In genomic region chr19:16372752-16373486, GRCm38 (mm10) we compare ENCODE assay signal across 8 mouse cellular contexts.
A peak's percentile ranks its signal among the peaks of the same experiment; 100 is the strongest.
DNase-seq lines count a peak whose midpoint lies in the region; ATAC-seq and TF ChIP-seq lines count a peak whose summit lies in the region.

No protein-coding gene starts in this region.

- TF ChIP-seq POLR2A in brain, embryonic 14.5 days (IDR thresholded peaks at IDR 0.05; ENCODE audit: borderline replicate concordance, extremely low read depth, insufficient read depth, insufficient read length, poor library complexity, severe bottlenecking): no peak

- no peaks in the 10 kb centered on the region for H3K27me3 ChIP-seq in intestine, embryonic 14.5 days (replicated peaks; ENCODE audit: control insufficient read depth, insufficient read depth, low read length)
- no peaks in the 10 kb centered on the region for H3K27me3 ChIP-seq in intestine, embryonic 16.5 days (replicated peaks; ENCODE audit: control insufficient read depth, insufficient read depth, low read length)
- no peaks in the 10 kb centered on the region for H3K27me3 ChIP-seq in hindbrain, embryonic 10.5 days (ENCODE audit: insufficient read depth, poor library complexity, severe bottlenecking)

- no peak overlapping the region for H3K4me3 ChIP-seq in intestine, embryonic 14.5 days (ENCODE audit: low read depth, low read length)
- no peak overlapping the region for H3K4me3 ChIP-seq in intestine, embryonic 16.5 days (ENCODE audit: low read length)
- H3K4me3 ChIP-seq in hindbrain, embryonic 10.5 days: no peak overlapping the region

- no peak overlapping the region for H3K4me2 ChIP-seq in intestine, embryonic 14.5 days (ENCODE audit: low read length)
- H3K4me2 ChIP-seq in intestine, embryonic 16.5 days (ENCODE audit: low read depth, low read length): no peak overlapping the region

- no peak for DNase-seq in intestine, embryonic 14.5 days (ENCODE audit: low spot score)
- peak; percentile 47 for DNase-seq in brain, embryonic 14.5 days (ENCODE audit: low read depth)
- peak; percentile 7 for DNase-seq in hindbrain, embryonic 10.5 days (ENCODE audit: low spot score)
- DNase-seq in lung, postnatal 4 days: peak; percentile 46 to 48
- peak; percentile 68 to 78 for DNase-seq in thymus, adult 18-20 months
- no peak for DNase-seq in cerebellum, adult 8-10 months
- DNase-seq in right cerebral cortex, adult 2 months (ENCODE audit: low spot score in 2 of 2): no peak

- 65% methylated on average over 9 of the region's 9 CpGs for WGBS in intestine, embryonic 14.5 days
- WGBS in intestine, embryonic 16.5 days: 66% methylated on average over 9 of the region's 9 CpGs
- WGBS in hindbrain, embryonic 10.5 days: 74% methylated on average over 9 of the region's 9 CpGs

- H3K36me3 ChIP-seq in intestine, embryonic 14.5 days (ENCODE audit: control insufficient read depth, insufficient read depth, low read length): no peaks in the 10 kb centered on the region
- no peaks in the 10 kb centered on the region for H3K36me3 ChIP-seq in intestine, embryonic 16.5 days (ENCODE audit: control insufficient read depth, insufficient read depth, low read length)
- peaks cover 12% of the 10 kb centered on the region; the same call in 1 of the 2 replicates for H3K36me3 ChIP-seq in hindbrain, embryonic 10.5 days

- no peak for ATAC-seq in intestine, embryonic 14.5 days (replicated peaks; ENCODE audit: low FRiP score, low TSS enrichment, low read depth)
- no peak for ATAC-seq in intestine, embryonic 16.5 days

- H3K4me1 ChIP-seq in intestine, embryonic 14.5 days (replicated peaks; ENCODE audit: control insufficient read depth, insufficient read depth, low read length): peaks cover 39% of the 10 kb centered on the region
- peaks cover 31% of the 10 kb centered on the region for H3K4me1 ChIP-seq in intestine, embryonic 16.5 days (ENCODE audit: control insufficient read depth, insufficient read depth, low read length)
- peaks cover 26% of the 10 kb centered on the region for H3K4me1 ChIP-seq in hindbrain, embryonic 10.5 days (replicated peaks)

- no peaks in the 10 kb centered on the region for H3K9me3 ChIP-seq in intestine, embryonic 14.5 days (ENCODE audit: control insufficient read depth, low read length)
- no peaks in the 10 kb centered on the region for H3K9me3 ChIP-seq in intestine, embryonic 16.5 days (ENCODE audit: control insufficient read depth, low read length)
- no peaks in the 10 kb centered on the region for H3K9me3 ChIP-seq in hindbrain, embryonic 10.5 days

- H3K9ac ChIP-seq in intestine, embryonic 14.5 days (ENCODE audit: low read length): no peak overlapping the region
- H3K9ac ChIP-seq in intestine, embryonic 16.5 days (ENCODE audit: low read depth, low read length): no peak overlapping the region

- no peak for TF ChIP-seq CTCF in brain, embryonic 14.5 days (IDR thresholded peaks at IDR 0.05; ENCODE audit: borderline replicate concordance, extremely low read depth, insufficient read depth, insufficient read length)

- H3K27ac ChIP-seq in intestine, embryonic 14.5 days (ENCODE audit: low read depth): peak overlapping the region; percentile 7
- H3K27ac ChIP-seq in intestine, embryonic 16.5 days (ENCODE audit: low read length): no peak overlapping the region
- peak overlapping the region; percentile 31 for H3K27ac ChIP-seq in hindbrain, embryonic 10.5 days

Comparison
In these comparisons a context has a peak if more than half of its experiments do, and no peak if none do; other contexts are left out.
1. DNase-seq: peak in brain, embryonic 14.5 days (single experiment), hindbrain, embryonic 10.5 days (single experiment), lung, postnatal 4 days (2 of 2) and thymus, adult 18-20 months (2 of 2); none in intestine, embryonic 14.5 days (single experiment), cerebellum, adult 8-10 months (single experiment) and right cerebral cortex, adult 2 months (0 of 2).